Mouse (Mus musculus): ENCODE measurements around the gene St6gal1.

St6gal1 gene

GRCm38 (mm10) chr16:23253620-23254019 is 29.1 kb downstream of the St6gal1 start:
- DNase-seq: no peak

- DNase-seq: no peak
Measured at GRCm38 (mm10) chr16:23254062-23254461, 29.5 kb downstream of the St6gal1 start.

- no peak for DNase-seq
Measured at GRCm38 (mm10) chr16:23256638-23257037, 32.1 kb downstream of the St6gal1 start.

- no peak for DNase-seq
Measured at GRCm38 (mm10) chr16:23258429-23258822, 33.9 kb downstream of the St6gal1 start.

- DNase-seq: peak; percentile 44
Measured at GRCm38 (mm10) chr16:23258823-23259457, 34.4 kb downstream of the St6gal1 start.

- DNase-seq: no peak
Measured at GRCm38 (mm10) chr16:23259580-23259979, 35.0 kb downstream of the St6gal1 start.

GRCm38 (mm10) chr16:23262131-23262768 is 37.7 kb downstream of the St6gal1 start:
- no peak for DNase-seq

- DNase-seq: no peak
Measured at GRCm38 (mm10) chr16:23262846-23263245, 38.3 kb downstream of the St6gal1 start.

- no peak for DNase-seq
Measured at GRCm38 (mm10) chr16:23264999-23265398, 40.5 kb downstream of the St6gal1 start.

- DNase-seq: no peak
Measured at GRCm38 (mm10) chr16:23265481-23265880, 40.9 kb downstream of the St6gal1 start.

- peak; percentile 45 for DNase-seq
Measured at GRCm38 (mm10) chr16:23266293-23266692, 41.8 kb downstream of the St6gal1 start.

GRCm38 (mm10) chr16:23266896-23267295 is 42.4 kb downstream of the St6gal1 start:
- DNase-seq: no peak

- DNase-seq: no peak
Measured at GRCm38 (mm10) chr16:23268231-23268630, 43.7 kb downstream of the St6gal1 start.

GRCm38 (mm10) chr16:23269056-23269983 is 44.8 kb downstream of the St6gal1 start:
- no peak for DNase-seq

- DNase-seq: peak; percentile 50
Measured at GRCm38 (mm10) chr16:23269984-23270912, 45.7 kb downstream of the St6gal1 start.

GRCm38 (mm10) chr16:23270913-23271253 is 46.3 kb downstream of the St6gal1 start:
- DNase-seq: no peak

GRCm38 (mm10) chr16:23271746-23272520 is 47.4 kb downstream of the St6gal1 start:
- peak; percentile 65 for DNase-seq

- no peak for DNase-seq
Measured at GRCm38 (mm10) chr16:23272521-23273230, 48.1 kb downstream of the St6gal1 start.

- DNase-seq: no peak
Measured at GRCm38 (mm10) chr16:23274005-23274404, 49.5 kb downstream of the St6gal1 start.

GRCm38 (mm10) chr16:23274606-23275310 is 50.2 kb downstream of the St6gal1 start:
- DNase-seq: no peak

All from lung, postnatal 36 days (tissue).